Mouse (Mus musculus) bone marrow macrophage, adult 2 months (primary cell): ENCODE measurements around the gene Arnt2. TPM values are rescaled to one million over a fixed set of nuclear protein-coding genes. Genes with fewer than 3 reads are reported as not detected.
A peak's percentile ranks its signal among the peaks of the same experiment; 100 is the strongest.

Source experiments
- H3K27ac ChIP-seq: 2 replicates; pipeline ENCODE4 v1.5.1; 2012; ENCODE audit warnings: low read depth, low read length; ENCODE audit not compliant: insufficient read depth
- H3K4me1 ChIP-seq: 2 replicates; pipeline ENCODE4 v1.6.1; 2012; ENCODE audit warnings: low read length; ENCODE audit not compliant: control insufficient read depth, insufficient read depth
- H3K4me3 ChIP-seq: 2 replicates; pipeline ENCODE4 v1.5.1; 2012; ENCODE audit warnings: mild to moderate bottlenecking, low read length, moderate library complexity; ENCODE audit not compliant: insufficient read depth
- CTCF ChIP-seq: IDR thresholded peaks from 2 replicates; pipeline ENCODE4 v1.5.1; 2012; ENCODE audit warnings: low read depth, mild to moderate bottlenecking, low read length, moderate library complexity
- POLR2A ChIP-seq: IDR thresholded peaks from 2 replicates; pipeline ENCODE4 v1.6.1; 2012; ENCODE audit warnings: mild to moderate bottlenecking, low read depth, low read length, borderline replicate concordance
- polyA plus RNA-seq: library from polyadenylated mRNA; stranded (reverse); fragments of >200 nt; gene quantifications from 2 replicates; pipeline ENCODE4 v1.2.4, GENCODE M21; 2012; ENCODE audit not compliant: missing spikeins, insufficient read depth, insufficient read length

Gene Arnt2
- polyA plus RNA-seq, 1 experiment: not detected

- Histone ChIP-seq H3K4me1 (0 out of 2 replicates have a peak, but pooled peaks cover 2% of the 10 kb centered on the region), H3K4me3 (no peak overlapping the region), H3K27ac (no peak overlapping the region)
- TF ChIP-seq CTCF (peak; percentile 70), POLR2A (no peak)
These were observed 14.9 kb upstream of the Arnt2 start for GRCm38 (mm10) chr7:84424670-84425385.

DNA sequence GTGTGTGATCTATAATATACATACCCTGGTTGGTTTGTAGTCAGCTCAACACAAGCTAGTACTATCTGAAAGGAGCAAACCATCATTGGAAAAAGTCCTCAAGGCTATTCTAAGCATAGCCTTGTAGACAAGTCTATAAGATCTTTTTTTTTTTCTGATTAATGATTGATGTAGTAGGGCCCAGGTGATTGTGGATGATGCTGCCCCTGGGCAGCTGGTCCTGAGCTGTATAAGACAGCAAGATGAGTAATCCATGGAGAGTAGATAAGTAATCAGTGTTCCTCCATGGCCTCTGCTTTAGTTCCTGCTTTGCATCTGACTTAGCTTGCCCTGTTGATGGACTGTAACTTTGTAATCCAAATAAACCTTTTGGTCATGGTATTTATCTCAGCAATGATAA is 11.8 kb upstream of the Arnt2 start:
- H3K27ac ChIP-seq: no peak overlapping the region
- H3K4me3 ChIP-seq: no peak overlapping the region
- H3K4me1 ChIP-seq: 0 out of 2 replicates have a peak, but pooled peaks cover 2% of the 10 kb centered on the region
- no peak for TF ChIP-seq POLR2A
- no peak for TF ChIP-seq CTCF

DNA sequence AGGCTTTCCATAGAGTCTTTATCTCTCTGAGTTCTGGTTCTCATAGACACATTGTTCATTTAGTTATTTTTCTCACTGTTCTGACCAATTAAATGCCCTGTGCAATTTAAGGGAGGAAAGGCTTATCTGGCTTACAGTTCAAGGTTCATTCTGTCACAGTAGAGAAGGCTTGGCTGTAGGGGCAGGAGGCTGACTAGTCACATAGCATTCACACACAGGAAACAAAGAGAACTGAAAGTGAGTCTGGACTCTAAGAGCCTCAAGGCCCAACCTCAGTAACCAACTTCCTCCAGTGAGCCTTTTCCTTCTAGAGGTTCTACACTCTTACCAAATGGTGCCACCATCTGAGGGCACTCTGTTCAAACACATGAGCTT is 11.3 kb upstream of the Arnt2 start:
- TF ChIP-seq POLR2A (no peak), CTCF (no peak)

DNA sequence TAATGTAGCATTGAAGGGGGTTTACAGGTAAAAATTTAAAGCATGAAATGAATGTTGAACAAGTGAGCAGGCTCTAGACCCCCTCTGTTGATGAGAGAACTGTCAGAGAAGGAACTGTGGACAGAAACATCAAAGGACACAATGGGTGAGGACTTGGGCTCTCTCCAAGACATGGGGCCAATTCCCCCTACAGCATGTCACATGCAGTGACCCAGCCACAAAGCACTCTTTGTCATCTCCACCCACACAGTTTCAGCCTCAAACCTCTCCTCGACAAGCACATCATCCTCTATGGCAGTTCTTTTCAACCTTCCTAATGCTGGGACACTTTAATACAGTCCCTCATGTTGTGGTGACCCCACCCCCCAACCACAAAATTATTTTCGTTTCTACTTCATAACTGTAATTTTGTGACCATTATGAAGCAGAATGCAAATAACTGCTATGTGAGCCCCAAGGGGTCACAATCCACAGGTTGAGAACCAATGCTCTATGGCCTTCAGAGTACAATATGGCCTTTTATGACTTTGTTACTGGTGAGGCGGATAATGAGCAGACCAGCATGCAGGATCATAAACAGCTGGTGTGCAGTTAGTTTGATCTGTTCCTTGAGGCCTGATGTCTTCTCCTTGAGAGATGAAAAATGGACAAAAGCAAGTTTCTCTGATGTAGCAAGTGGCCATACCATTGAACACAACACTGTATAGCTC is 10.8 kb upstream of the Arnt2 start:
- Histone ChIP-seq H3K27ac (no peak overlapping the region), H3K4me1 (0 out of 2 replicates have a peak, but pooled peaks cover 2% of the 10 kb centered on the region), H3K4me3 (no peak overlapping the region)
- TF ChIP-seq POLR2A (no peak), CTCF (no peak)

More for the DNA sequence above, 11.3 kb upstream of the Arnt2 start:
- H3K4me1 ChIP-seq: 0 out of 2 replicates have a peak, but pooled peaks cover 2% of the 10 kb centered on the region
- H3K27ac ChIP-seq: no peak overlapping the region
- no peak overlapping the region for H3K4me3 ChIP-seq

GRCm38 (mm10) chr7:84417441-84417840 is 7.5 kb upstream of the Arnt2 start:
- Histone ChIP-seq H3K4me1 (0 out of 2 replicates have a peak, but pooled peaks cover 2% of the 10 kb centered on the region), H3K27ac (no peak overlapping the region), H3K4me3 (no peak overlapping the region)
- TF ChIP-seq POLR2A (no peak), CTCF (no peak)

DNA sequence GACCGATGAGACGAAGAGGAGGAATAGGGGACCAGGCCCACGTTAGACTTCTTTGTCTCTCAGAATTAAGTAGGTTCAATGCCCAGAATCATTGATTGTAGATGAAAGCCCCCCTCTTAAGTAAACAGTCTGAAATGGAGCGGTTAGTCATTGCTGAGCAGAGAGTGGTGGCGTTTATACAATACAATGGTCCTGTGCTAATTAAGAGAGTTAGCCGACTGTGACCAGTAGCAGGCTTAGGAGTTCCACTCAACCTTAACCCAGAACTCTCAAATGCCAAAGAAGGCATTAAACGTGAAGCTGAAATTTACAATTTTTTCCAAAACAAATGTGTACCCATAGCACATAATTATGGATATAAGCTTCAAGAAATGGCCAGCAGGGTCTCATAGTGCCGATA is 2.6 kb upstream of the Arnt2 start:
- Histone ChIP-seq H3K27ac (no peak overlapping the region), H3K4me3 (no peak overlapping the region), H3K4me1 (no peaks in the 10 kb centered on the region)
- TF ChIP-seq POLR2A (no peak), CTCF (no peak)

GRCm38 (mm10) chr7:84409241-84409895 is 608 bp downstream of the Arnt2 start:
- no peak overlapping the region for H3K27ac ChIP-seq
- no peaks in the 10 kb centered on the region for H3K4me1 ChIP-seq
- no peak for TF ChIP-seq CTCF
- no peak for TF ChIP-seq POLR2A
- H3K4me3 ChIP-seq: peak overlapping the region; percentile 59

DNA sequence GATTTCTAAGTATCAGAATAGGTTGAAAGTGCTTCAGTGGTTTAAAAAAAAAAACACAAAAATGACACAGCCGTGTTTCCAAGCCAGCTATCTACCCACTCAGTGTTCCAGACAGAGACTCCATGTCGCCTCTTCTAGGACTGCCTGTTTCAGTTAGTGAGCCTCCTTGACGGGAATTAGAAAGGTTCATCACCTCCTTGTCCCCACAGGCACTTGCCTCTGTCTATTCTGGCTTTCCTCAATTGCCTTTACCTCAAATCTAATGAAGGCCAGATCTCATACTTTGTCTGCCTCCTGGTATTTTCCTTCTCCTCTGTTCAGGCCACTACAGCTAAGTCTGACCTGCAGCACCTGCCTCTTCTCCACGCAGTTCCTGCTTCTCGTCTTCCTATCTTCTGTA is 1.7 kb downstream of the Arnt2 start:
- Histone ChIP-seq H3K4me1 (no peaks in the 10 kb centered on the region), H3K27ac (no peak overlapping the region), H3K4me3 (no peak overlapping the region)
- TF ChIP-seq POLR2A (no peak), CTCF (no peak)

DNA sequence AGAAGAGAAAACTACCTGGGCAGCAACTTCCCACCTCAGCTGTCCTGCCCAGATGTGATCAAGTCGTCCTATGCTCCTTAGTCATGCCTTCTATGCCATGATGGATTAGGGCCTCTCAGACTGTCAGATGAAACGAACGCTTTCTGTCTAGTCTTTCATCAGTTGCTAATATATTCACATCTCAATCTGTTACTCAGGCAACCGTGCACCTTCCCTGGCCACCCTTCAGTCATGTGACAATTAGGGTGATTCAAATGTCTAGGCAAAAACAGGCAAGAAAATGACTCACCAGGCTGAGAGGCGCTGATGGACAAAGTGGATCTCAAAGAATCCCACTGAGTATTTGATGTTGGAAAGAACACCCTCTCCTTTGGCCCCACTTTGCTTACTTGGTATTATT is 6.6 kb downstream of the Arnt2 start:
- Histone ChIP-seq H3K27ac (no peak overlapping the region), H3K4me1 (peaks cover 2% of the 10 kb centered on the region), H3K4me3 (no peak overlapping the region)
- TF ChIP-seq POLR2A: no peak
- no peak for TF ChIP-seq CTCF
